Comparison of ENCODE assay signal across 18 mouse cellular contexts in genomic region chr5:129879888-129880287, GRCm38 (mm10). TPM values are rescaled to one million over a fixed set of nuclear protein-coding genes. Genes with fewer than 3 reads are reported as not detected.
DNase-seq lines count a peak whose midpoint lies in the region; ATAC-seq and TF ChIP-seq lines count a peak whose summit lies in the region.
"Had no signal": no experiment of that assay in that cellular context is flagged by ENCODE, and none has a peak within 500 bp of the region (broad histone marks: within the 10 kb centered on the region; RNA-seq: fewer than 3 reads in every experiment).

No protein-coding gene starts in this region.

- no peaks in the 10 kb centered on the region for H3K27me3 ChIP-seq in kidney, embryonic 14.5 days (ENCODE audit: control insufficient read depth, insufficient read depth, low read length)
- H3K27me3 ChIP-seq in MEL (ENCODE audit: control insufficient read depth in 1 of 2, insufficient read depth in 2 of 2, low read length in 2 of 2) = no peaks in the 10 kb centered on the region
- no peaks in the 10 kb centered on the region for H3K27me3 ChIP-seq in intestine, embryonic 15.5 days (replicated peaks)
- H3K27me3 ChIP-seq: forebrain, embryonic 13.5 days; forebrain, embryonic 15.5 days had no signal

- H3K36me3 ChIP-seq in kidney, embryonic 14.5 days (ENCODE audit: control insufficient read depth, insufficient read depth, low read length) = peaks cover 38% of the 10 kb centered on the region
- peaks cover 6 to 23% of the 10 kb centered on the region in 2 experiments for H3K36me3 ChIP-seq in MEL (ENCODE audit: control insufficient read depth in 1 of 2, insufficient read depth in 2 of 2, low read length in 2 of 2)
- peaks cover 16% of the 10 kb centered on the region for H3K36me3 ChIP-seq in intestine, embryonic 15.5 days

- no peak overlapping the region for H3K27ac ChIP-seq in kidney, embryonic 14.5 days (ENCODE audit: low read depth, low read length)
- no peak overlapping the region for H3K27ac ChIP-seq in MEL (ENCODE audit: control insufficient read depth, low read depth, low read length)
- no peak overlapping the region for H3K27ac ChIP-seq in intestine, embryonic 15.5 days
- H3K27ac ChIP-seq: forebrain, embryonic 13.5 days; forebrain, embryonic 15.5 days had no signal

- H3K9me3 ChIP-seq in kidney, embryonic 14.5 days (ENCODE audit: control insufficient read depth, low read length) = no peaks in the 10 kb centered on the region; the same call in 1 of the 2 replicates
- H3K9me3 ChIP-seq in MEL (replicated peaks; ENCODE audit: insufficient read depth, low read length) = no peaks in the 10 kb centered on the region
- no peaks in the 10 kb centered on the region for H3K9me3 ChIP-seq in intestine, embryonic 15.5 days
- H3K9me3 ChIP-seq: forebrain, embryonic 13.5 days; forebrain, embryonic 15.5 days; G1E had no signal

- no peak overlapping the region for H3K4me3 ChIP-seq in kidney, embryonic 14.5 days (ENCODE audit: low read length)
- no peak overlapping the region for H3K4me3 ChIP-seq in MEL (ENCODE audit: control insufficient read depth in 1 of 2, insufficient read depth in 1 of 2, low read depth in 2 of 2, low read length in 2 of 2)
- no peak overlapping the region for H3K4me3 ChIP-seq in intestine, embryonic 15.5 days (replicated peaks)
- H3K4me3 ChIP-seq: forebrain, embryonic 13.5 days; forebrain, embryonic 15.5 days had no signal

- no peaks in the 10 kb centered on the region for H3K4me1 ChIP-seq in kidney, embryonic 14.5 days (ENCODE audit: control insufficient read depth, insufficient read depth, low read length)
- no peaks in the 10 kb centered on the region for H3K4me1 ChIP-seq in MEL (ENCODE audit: control insufficient read depth in 1 of 2, insufficient read depth in 2 of 2, low read length in 2 of 2)
- H3K4me1 ChIP-seq in intestine, embryonic 15.5 days (replicated peaks) = 0 out of 2 replicates have a peak, but pooled peaks cover 3% of the 10 kb centered on the region

- no peak overlapping the region for H3K9ac ChIP-seq in kidney, embryonic 14.5 days (ENCODE audit: low read depth, low read length)
- H3K9ac ChIP-seq in MEL (ENCODE audit: control insufficient read depth, low read depth, low read length, poor library complexity, severe bottlenecking) = no peak overlapping the region
- no peak overlapping the region for H3K9ac ChIP-seq in intestine, embryonic 15.5 days
- H3K9ac ChIP-seq: forebrain, embryonic 13.5 days; forebrain, embryonic 15.5 days; forebrain, postnatal 0 days had no signal

- H3K79me2 ChIP-seq in MEL (ENCODE audit: control insufficient read depth, insufficient read depth, low read length, poor library complexity) = peaks cover 6% of the 10 kb centered on the region; the same call in 1 of the 2 replicates

- no peak for TF ChIP-seq EP300 in MEL (IDR thresholded peaks at IDR 0.05; ENCODE audit: low read depth in 1 of 2, low read length in 2 of 2)

- no peak for TF ChIP-seq RAD21 in MEL (IDR thresholded peaks at IDR 0.05; ENCODE audit: low read depth, low read length)

- H3K4me2 ChIP-seq in kidney, embryonic 14.5 days (replicated peaks; ENCODE audit: low read depth, low read length) = no peak overlapping the region
- H3K4me2 ChIP-seq in intestine, embryonic 15.5 days (replicated peaks) = no peak overlapping the region
- H3K4me2 ChIP-seq: forebrain, embryonic 13.5 days; forebrain, embryonic 15.5 days had no signal

- TF ChIP-seq CTCF in MEL (IDR thresholded peaks at IDR 0.05 in 2 of 3, conservative IDR thresholded peaks at IDR 0.05 in 1 of 3; ENCODE audit: control insufficient read depth in 1 of 3, insufficient read depth in 1 of 3, low read depth in 2 of 3, low read length in 3 of 3, poor library complexity in 1 of 3, severe bottlenecking in 1 of 3) = no peak

- WGBS in kidney, embryonic 14.5 days = 65% methylated on average over 3 of the region's 3 CpGs
- WGBS in intestine, embryonic 15.5 days = 70% methylated on average over 3 of the region's 3 CpGs

- no peak for TF ChIP-seq POLR2A in MEL (IDR thresholded peaks at IDR 0.05; ENCODE audit: control insufficient read depth in 1 of 2, insufficient read depth in 1 of 2, low read depth in 1 of 2, low read length in 2 of 2, poor library complexity in 1 of 2)

- 0 out of 2 replicates have a peak, but pooled peaks have one; percentile 15 for ATAC-seq in kidney, embryonic 14.5 days (ENCODE audit: low FRiP score, low TSS enrichment)
- ATAC-seq in intestine, embryonic 15.5 days = no peak
- ATAC-seq: forebrain, embryonic 13.5 days; forebrain, embryonic 15.5 days; forebrain, postnatal 0 days had no signal

- no peak for DNase-seq in kidney, postnatal 10 days
- no peak for DNase-seq in MEL (ENCODE audit: low read depth, low spot score)
- DNase-seq in testis, postnatal 10 days (ENCODE audit: low spot score) = peak; percentile 42
- no peak for DNase-seq in cerebellum, postnatal 14 days
- DNase-seq in cerebellum, postnatal 10 days = no peak
- DNase-seq: adrenal gland, adult 8-10 months; adrenal gland, postnatal 14 days; adrenal gland, postnatal 36 days; cerebellum, adult 11-12 months; cerebellum, adult 2 months; cerebellum, adult 9-10 months; cerebellum, postnatal 25 days; forebrain, postnatal 0 days had no signal

TF ChIP-seq in MEL, 35 proteins besides CTCF, POLR2A, EP300 and RAD21:
- TF ChIP-seq POLR2AphosphoS2 (IDR thresholded peaks at IDR 0.05; ENCODE audit: low read length) (peak; percentile 74; the same call in 1 of the 2 replicates), ELF1 (IDR thresholded peaks at IDR 0.05; ENCODE audit: low read depth, low read length) (no peak)

RNA-seq across cellular contexts. Expression of gene Chchd2, which starts 7.4 kb away (rescaled TPM):
- 1,010 and 1,332 TPM in 2 replicates for polyA plus RNA-seq in kidney, embryonic 14.5 days (2014; fragmentation: Nextera tagmentation; extraction: Ambion mirVana)
- total RNA-seq in MEL (2012; rRNA removed) = 905 and 951 TPM in 2 replicates
- polyA plus RNA-seq in MEL (2012; ENCODE audit: insufficient read depth in 1 of 2, insufficient read length in 2 of 2, low read depth in 1 of 2, low replicate concordance in 2 of 2, missing spikeins in 1 of 2) = 100 to 1,000 TPM in 1 of 2 experiments, not detected in 1; 588 TPM
- 990 and 1,082 TPM in 2 replicates for polyA plus RNA-seq in intestine, embryonic 15.5 days (2015; fragmentation: Nextera tagmentation; extraction: Ambion mirVana)

RNA-seq across cellular contexts. Expression of gene Zbed5, which starts 15.6 kb away (rescaled TPM):
- 8.0 and 8.7 TPM in 2 replicates for polyA plus RNA-seq in kidney, embryonic 14.5 days (2014; fragmentation: Nextera tagmentation; extraction: Ambion mirVana)
- 2.5 and 4.2 TPM in 2 replicates for total RNA-seq in MEL (2012; rRNA removed)
- 1 to 10 TPM in 1 of 2 experiments, not detected in 1; 4.0 TPM for polyA plus RNA-seq in MEL (2012; ENCODE audit: insufficient read depth in 1 of 2, insufficient read length in 2 of 2, low read depth in 1 of 2, low replicate concordance in 2 of 2, missing spikeins in 1 of 2)
- 2.4 and 3.2 TPM in 2 replicates for polyA plus RNA-seq in intestine, embryonic 15.5 days (2015; fragmentation: Nextera tagmentation; extraction: Ambion mirVana)

RNA-seq across cellular contexts. Expression of gene Phkg1, which starts 18.5 kb away (rescaled TPM):
- polyA plus RNA-seq in kidney, embryonic 14.5 days (2014; fragmentation: Nextera tagmentation; extraction: Ambion mirVana) = 0.15 and 0.21 TPM in 2 replicates
- total RNA-seq in MEL (2012; rRNA removed) = 0.26 and 0.62 TPM in 2 replicates
- polyA plus RNA-seq in MEL (2012; ENCODE audit: insufficient read depth in 1 of 2, insufficient read length in 2 of 2, low read depth in 1 of 2, low replicate concordance in 2 of 2, missing spikeins in 1 of 2) = under 1 TPM in 1 of 2 experiments, not detected in 1; 0.72 TPM
- 0.08 and 0.16 TPM in 2 replicates for polyA plus RNA-seq in intestine, embryonic 15.5 days (2015; fragmentation: Nextera tagmentation; extraction: Ambion mirVana)
- polyA plus RNA-seq: G1E had no signal

RNA-seq across cellular contexts. Expression of gene Nupr1l, which starts 28.5 kb away (rescaled TPM):
- 3.4 and 3.5 TPM in 2 replicates for polyA plus RNA-seq in kidney, embryonic 14.5 days (2014; fragmentation: Nextera tagmentation; extraction: Ambion mirVana)
- 0.59 and 1.2 TPM in 2 replicates for total RNA-seq in MEL (2012; rRNA removed)
- polyA plus RNA-seq in MEL (2012; ENCODE audit: insufficient read depth in 1 of 2, insufficient read length in 2 of 2, low read depth in 1 of 2, low replicate concordance in 2 of 2, missing spikeins in 1 of 2) = under 1 TPM in 1 of 2 experiments, not detected in 1; 0.88 TPM
- 1.8 and 1.9 TPM in 2 replicates for polyA plus RNA-seq in intestine, embryonic 15.5 days (2015; fragmentation: Nextera tagmentation; extraction: Ambion mirVana)

RNA-seq across cellular contexts. Expression of gene Sumf2, which starts 33.1 kb away (rescaled TPM):
- 49.0 and 58.7 TPM in 2 replicates for polyA plus RNA-seq in kidney, embryonic 14.5 days (2014; fragmentation: Nextera tagmentation; extraction: Ambion mirVana)
- 32.9 and 33.2 TPM in 2 replicates for total RNA-seq in MEL (2012; rRNA removed)
- polyA plus RNA-seq in MEL (2012; ENCODE audit: insufficient read depth in 1 of 2, insufficient read length in 2 of 2, low read depth in 1 of 2, low replicate concordance in 2 of 2, missing spikeins in 1 of 2) = 10 to 100 TPM in 1 of 2 experiments, not detected in 1; 35.8 TPM
- polyA plus RNA-seq in intestine, embryonic 15.5 days (2015; fragmentation: Nextera tagmentation; extraction: Ambion mirVana) = 36.0 and 48.1 TPM in 2 replicates
